Mouse (Mus musculus) neural tube, embryonic 14.5 days (tissue): ENCODE results near the gene Nos2. TPM values are rescaled to one million over a fixed set of nuclear protein-coding genes. Genes with fewer than 3 reads are reported as not detected.
A peak's percentile ranks its signal among the peaks of the same experiment; 100 is the strongest.

Experiments used
- ATAC-seq: fragments of 200-750 bp; cut with Nextera tagmentation; 2 replicates; pipeline ENCODE4 v1.8.0; 2017; ENCODE audit warnings: low read depth, mild to moderate bottlenecking, moderate TSS enrichment, moderate library complexity
- H3K27ac ChIP-seq: fragments of 300-500 bp; sonication (generic); 2 replicates; pipeline ENCODE4 v1.5.1; 2014; ENCODE audit warnings: low read depth, mild to moderate bottlenecking, control low read depth, low read length, moderate library complexity, mixed read lengths
- H3K27me3 ChIP-seq: fragments of 300-500 bp; sonication (generic); 2 replicates; pipeline ENCODE4 v1.6.1; 2014; ENCODE audit warnings: low read length; ENCODE audit not compliant: control insufficient read depth, insufficient read depth
- H3K36me3 ChIP-seq: fragments of 300-500 bp; sonication (generic); 2 replicates; pipeline ENCODE4 v1.6.1; 2014; ENCODE audit warnings: low read length, mixed read lengths; ENCODE audit not compliant: control insufficient read depth, insufficient read depth
- H3K4me1 ChIP-seq: fragments of 300-500 bp; sonication (generic); 2 replicates; pipeline ENCODE4 v1.6.1; 2014; ENCODE audit warnings: low read length; ENCODE audit not compliant: control insufficient read depth, insufficient read depth
- H3K4me2 ChIP-seq: fragments of 300-500 bp; sonication (generic); 2 replicates; pipeline ENCODE4 v1.6.1; 2014; ENCODE audit warnings: mild to moderate bottlenecking, low read depth, low read length, control low read depth
- H3K4me3 ChIP-seq: fragments of 300-500 bp; sonication (generic); 2 replicates; pipeline ENCODE4 v1.5.1; 2014; ENCODE audit warnings: low read depth, low read length, control low read depth, mixed read lengths
- H3K9ac ChIP-seq: fragments of 300-500 bp; sonication (generic); replicated peaks from 2 replicates; pipeline ENCODE4 v1.6.1; 2014; ENCODE audit warnings: low read depth, mild to moderate bottlenecking, control low read depth, low read length, mixed read lengths
- H3K9me3 ChIP-seq: fragments of 300-500 bp; sonication (generic); 2 replicates; pipeline ENCODE4 v1.6.1; 2016; ENCODE audit warnings: low read length; ENCODE audit not compliant: control insufficient read depth
- WGBS: fragments of 180-500 bp; shearing (Covaris S2); extraction: QIAGEN DNeasy Blood & Tissue Kit; methylation state at CpG from one replicate; pipeline ENCODE4 v1.1.7; 2014; 5-methylcytosine and 5-hydroxymethylcytosine counted together
- polyA plus RNA-seq: library from polyadenylated mRNA; unstranded; fragments of >200 nt; fragmentation: Nextera tagmentation; extraction: Ambion mirVana; gene quantifications from 2 replicates; pipeline ENCODE4 v1.2.1, GENCODE M21; 2014

Nos2 gene
- polyA plus RNA-seq, 1 experiment from 2014 or later, result 0.35 TPM

DNA sequence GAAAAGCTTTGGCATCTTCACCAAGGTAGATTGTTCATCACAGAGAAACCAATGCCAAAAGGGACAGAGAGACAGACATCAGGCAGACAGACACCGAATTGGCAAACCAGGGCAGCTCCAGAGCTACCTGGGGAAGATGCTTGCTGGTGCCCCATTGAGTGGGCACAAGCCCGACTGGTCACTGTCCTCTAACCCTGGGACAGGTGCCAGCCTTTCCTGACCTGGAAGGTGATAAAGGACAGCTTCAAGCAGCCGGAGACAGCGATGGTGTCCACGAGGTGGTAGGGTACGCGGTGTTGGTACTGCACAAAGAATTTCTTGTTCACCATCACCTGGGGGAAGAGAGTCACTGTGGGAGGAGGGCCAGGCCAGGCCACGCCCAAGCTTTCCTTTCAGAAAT, 50.5 kb downstream of the Nos2 start:
- WGBS, result 88% methylated on average over 8 of the region's 8 CpGs
- Histone ChIP-seq H3K4me3 (no peak overlapping the region), H3K4me1 (peaks cover 4% of the 10 kb centered on the region; the same call in 1 of the 2 replicates), H3K9ac (no peak overlapping the region), H3K4me2 (no peak overlapping the region), H3K9me3 (no peaks in the 10 kb centered on the region), H3K27ac (no peak overlapping the region), H3K36me3 (no peaks in the 10 kb centered on the region), H3K27me3 (no peaks in the 10 kb centered on the region)
- ATAC-seq, result no peak

DNA sequence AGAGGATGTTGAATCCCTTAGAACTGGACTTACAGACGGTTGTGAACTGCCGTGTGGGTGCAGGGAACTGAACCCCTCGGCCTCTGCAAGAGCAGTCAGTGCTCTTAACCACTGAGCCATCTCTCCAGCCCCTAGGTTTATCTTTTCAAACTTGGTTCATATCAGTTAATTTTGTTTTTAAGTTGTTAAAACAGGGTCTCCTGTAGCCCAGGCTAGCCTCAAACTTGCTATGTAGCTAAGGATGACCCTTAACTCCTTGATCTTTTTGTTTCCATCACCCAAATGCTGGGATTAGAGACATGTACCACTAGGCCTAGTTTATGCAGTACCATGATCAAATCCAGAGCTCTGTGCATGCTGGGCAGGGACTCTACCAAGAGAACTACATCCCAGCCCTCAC, 51.2 kb downstream of the Nos2 start:
- no peaks in the 10 kb centered on the region for H3K36me3 ChIP-seq
- no peak for ATAC-seq
- no peak overlapping the region for H3K4me2 ChIP-seq
- H3K27ac ChIP-seq, result no peak overlapping the region
- 95% methylated on average over 3 of the region's 3 CpGs for whole genome bisulfite sequencing
- no peak overlapping the region for H3K9ac ChIP-seq
- no peaks in the 10 kb centered on the region for H3K27me3 ChIP-seq
- H3K4me3 ChIP-seq, result no peak overlapping the region
- H3K9me3 ChIP-seq, result no peaks in the 10 kb centered on the region
- peaks cover 4% of the 10 kb centered on the region; the same call in 1 of the 2 replicates for H3K4me1 ChIP-seq

GRCm38 (mm10) chr11:78972328-78972727, 51.7 kb downstream of the Nos2 start:
- H3K27ac ChIP-seq, result no peak overlapping the region
- WGBS, result 31% methylated on average over 6 of the region's 6 CpGs
- no peak overlapping the region for H3K9ac ChIP-seq
- no peak for ATAC-seq
- H3K4me3 ChIP-seq, result no peak overlapping the region
- H3K4me2 ChIP-seq, result no peak overlapping the region
- H3K36me3 ChIP-seq, result no peaks in the 10 kb centered on the region
- no peaks in the 10 kb centered on the region for H3K9me3 ChIP-seq
- H3K27me3 ChIP-seq, result no peaks in the 10 kb centered on the region
- peaks cover 4% of the 10 kb centered on the region; the same call in 1 of the 2 replicates for H3K4me1 ChIP-seq

DNA sequence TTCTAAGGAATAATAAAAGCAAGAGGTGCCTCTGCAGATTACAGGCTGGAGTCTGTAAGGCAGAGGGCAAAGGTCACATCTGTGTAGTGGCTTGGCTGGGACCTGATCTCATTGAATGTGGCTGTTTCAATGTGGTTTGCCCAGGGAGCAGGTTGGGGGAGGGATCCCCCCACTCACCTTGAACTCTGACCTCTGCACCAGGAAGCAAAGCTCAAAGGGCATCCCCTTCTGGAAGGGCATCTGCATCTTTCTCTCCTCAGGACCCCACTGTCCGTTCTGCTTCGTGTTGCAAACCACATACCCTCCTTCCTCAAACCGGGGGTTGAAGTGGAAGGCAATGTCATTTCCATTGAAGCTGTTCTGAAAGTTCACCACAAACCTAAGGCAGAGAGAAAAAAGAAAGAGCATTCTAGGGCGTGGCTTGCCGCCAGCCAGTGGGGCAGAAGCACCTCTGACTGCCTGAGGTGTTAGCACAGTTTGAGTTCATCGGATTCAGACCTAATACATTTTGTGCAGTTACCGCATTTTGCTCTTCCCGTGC, 52.3 kb downstream of the Nos2 start:
- 46% methylated on average over 8 of the region's 8 CpGs for WGBS
- H3K4me3 ChIP-seq, result no peak overlapping the region
- 0 out of 2 replicates have a peak overlapping the region, but pooled peaks have one; percentile 11 for H3K4me2 ChIP-seq
- peak overlapping the region; percentile 52; the same call in 1 of the 2 replicates for H3K27ac ChIP-seq
- no peak overlapping the region for H3K9ac ChIP-seq
- H3K9me3 ChIP-seq, result no peaks in the 10 kb centered on the region
- peaks cover 4% of the 10 kb centered on the region; the same call in 1 of the 2 replicates for H3K4me1 ChIP-seq
- no peaks in the 10 kb centered on the region for H3K27me3 ChIP-seq
- H3K36me3 ChIP-seq, result no peaks in the 10 kb centered on the region
- no peak for ATAC-seq

- Histone ChIP-seq H3K27me3 (no peaks in the 10 kb centered on the region), H3K9ac (no peak overlapping the region), H3K9me3 (no peaks in the 10 kb centered on the region), H3K27ac (peak overlapping the region; percentile 52; the same call in 1 of the 2 replicates), H3K4me1 (peaks cover 4% of the 10 kb centered on the region; the same call in 1 of the 2 replicates), H3K4me3 (no peak overlapping the region), H3K36me3 (no peaks in the 10 kb centered on the region), H3K4me2 (0 out of 2 replicates have a peak overlapping the region, but pooled peaks have one; percentile 11)
- peak; percentile 73; the same call in 1 of the 2 replicates for ATAC-seq
- WGBS, result 50% methylated on average over 17 of the region's 17 CpGs
Observed at GRCm38 (mm10) chr11:78973381-78974150, 53.0 kb downstream of the Nos2 start.

DNA sequence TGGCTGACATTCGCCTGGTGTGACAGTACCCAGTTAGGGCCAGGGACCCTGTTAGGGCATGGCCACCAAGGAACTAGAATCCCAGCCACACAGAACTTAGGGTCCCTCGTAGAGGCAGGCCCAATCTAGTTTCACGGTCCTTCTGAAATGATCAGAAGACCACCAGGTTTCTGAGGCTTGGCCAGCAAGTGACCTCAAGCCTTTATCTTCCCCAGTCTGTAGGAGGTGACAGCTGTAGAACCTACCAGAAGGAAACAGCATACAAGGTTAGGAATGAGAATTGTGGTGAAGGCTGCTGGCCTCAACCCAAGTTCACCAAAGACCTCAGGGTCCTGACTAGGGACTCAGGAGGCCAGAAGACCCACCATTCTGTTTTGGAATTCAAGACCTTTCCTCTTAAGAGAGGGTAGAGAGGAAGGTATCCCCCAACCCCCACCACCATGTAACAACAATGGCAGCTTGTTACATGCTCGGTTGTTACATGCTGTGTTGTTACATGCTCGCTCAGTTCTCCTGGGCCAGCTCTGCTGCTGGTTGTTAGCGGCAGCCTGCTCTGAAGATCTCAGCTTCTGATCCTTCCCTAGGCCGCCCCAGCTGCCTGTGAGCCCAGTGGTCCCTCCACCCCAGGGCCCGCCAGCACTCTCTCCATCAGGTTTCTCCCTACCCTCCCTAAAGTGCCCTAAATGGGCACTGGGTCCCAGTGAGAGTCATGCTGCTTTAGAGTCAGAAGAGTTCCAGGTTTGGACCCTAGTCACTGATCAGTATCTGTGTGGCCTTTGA, 56.3 kb downstream of the Nos2 start:
- H3K9ac ChIP-seq, result no peak overlapping the region
- WGBS, result 84% methylated on average over 8 of the region's 8 CpGs
- peaks cover 4% of the 10 kb centered on the region; the same call in 1 of the 2 replicates for H3K4me1 ChIP-seq
- no peak overlapping the region for H3K4me2 ChIP-seq
- ATAC-seq, result no peak
- no peak overlapping the region for H3K27ac ChIP-seq
- H3K36me3 ChIP-seq, result no peaks in the 10 kb centered on the region
- no peaks in the 10 kb centered on the region for H3K27me3 ChIP-seq
- H3K9me3 ChIP-seq, result no peaks in the 10 kb centered on the region
- no peak overlapping the region for H3K4me3 ChIP-seq

- no peak overlapping the region for H3K9ac ChIP-seq
- no peaks in the 10 kb centered on the region for H3K36me3 ChIP-seq
- no peak overlapping the region for H3K27ac ChIP-seq
- 84% methylated on average over 12 of the region's 12 CpGs for WGBS
- H3K27me3 ChIP-seq, result no peaks in the 10 kb centered on the region
- H3K9me3 ChIP-seq, result no peaks in the 10 kb centered on the region
- H3K4me1 ChIP-seq, result no peaks in the 10 kb centered on the region
- H3K4me3 ChIP-seq, result no peak overlapping the region
- no peak for ATAC-seq
- no peak overlapping the region for H3K4me2 ChIP-seq
Observed at GRCm38 (mm10) chr11:78978176-78979019, 57.8 kb downstream of the Nos2 start.

GRCm38 (mm10) chr11:78980083-78980634, 59.6 kb downstream of the Nos2 start:
- H3K36me3 ChIP-seq, result no peaks in the 10 kb centered on the region
- no peak overlapping the region for H3K4me2 ChIP-seq
- no peak overlapping the region for H3K27ac ChIP-seq
- H3K27me3 ChIP-seq, result no peaks in the 10 kb centered on the region
- no peak for ATAC-seq
- H3K4me1 ChIP-seq, result no peaks in the 10 kb centered on the region
- no peaks in the 10 kb centered on the region for H3K9me3 ChIP-seq
- no peak overlapping the region for H3K9ac ChIP-seq
- H3K4me3 ChIP-seq, result no peak overlapping the region
- 80% methylated on average over 4 of the region's 4 CpGs for WGBS
